Mouse (Mus musculus) neural tube, embryonic 14.5 days (tissue): ENCODE results near the gene Entpd7. TPM values are rescaled to one million over a fixed set of nuclear protein-coding genes. Genes with fewer than 3 reads are reported as not detected.

Experiments
- ATAC-seq: fragments of 200-750 bp; cut with Nextera tagmentation; 2 replicates; pipeline ENCODE4 v1.8.0; 2017; ENCODE audit warnings: low read depth, mild to moderate bottlenecking, moderate TSS enrichment, moderate library complexity
- H3K27ac ChIP-seq: fragments of 300-500 bp; sonication (generic); 2 replicates; pipeline ENCODE4 v1.5.1; 2014; ENCODE audit warnings: low read depth, mild to moderate bottlenecking, control low read depth, low read length, moderate library complexity, mixed read lengths
- H3K27me3 ChIP-seq: fragments of 300-500 bp; sonication (generic); 2 replicates; pipeline ENCODE4 v1.6.1; 2014; ENCODE audit warnings: low read length; ENCODE audit not compliant: control insufficient read depth, insufficient read depth
- H3K36me3 ChIP-seq: fragments of 300-500 bp; sonication (generic); 2 replicates; pipeline ENCODE4 v1.6.1; 2014; ENCODE audit warnings: low read length, mixed read lengths; ENCODE audit not compliant: control insufficient read depth, insufficient read depth
- H3K4me1 ChIP-seq: fragments of 300-500 bp; sonication (generic); 2 replicates; pipeline ENCODE4 v1.6.1; 2014; ENCODE audit warnings: low read length; ENCODE audit not compliant: control insufficient read depth, insufficient read depth
- H3K4me2 ChIP-seq: fragments of 300-500 bp; sonication (generic); 2 replicates; pipeline ENCODE4 v1.6.1; 2014; ENCODE audit warnings: mild to moderate bottlenecking, low read depth, low read length, control low read depth
- H3K4me3 ChIP-seq: fragments of 300-500 bp; sonication (generic); 2 replicates; pipeline ENCODE4 v1.5.1; 2014; ENCODE audit warnings: low read depth, low read length, control low read depth, mixed read lengths
- H3K9ac ChIP-seq: fragments of 300-500 bp; sonication (generic); replicated peaks from 2 replicates; pipeline ENCODE4 v1.6.1; 2014; ENCODE audit warnings: low read depth, mild to moderate bottlenecking, control low read depth, low read length, mixed read lengths
- H3K9me3 ChIP-seq: fragments of 300-500 bp; sonication (generic); 2 replicates; pipeline ENCODE4 v1.6.1; 2016; ENCODE audit warnings: low read length; ENCODE audit not compliant: control insufficient read depth
- WGBS: fragments of 180-500 bp; shearing (Covaris S2); extraction: QIAGEN DNeasy Blood & Tissue Kit; methylation state at CpG from one replicate; pipeline ENCODE4 v1.1.7; 2014; 5-methylcytosine and 5-hydroxymethylcytosine counted together
- polyA plus RNA-seq: library from polyadenylated mRNA; unstranded; fragments of >200 nt; fragmentation: Nextera tagmentation; extraction: Ambion mirVana; gene quantifications from 2 replicates; pipeline ENCODE4 v1.2.1, GENCODE M21; 2014

Entpd7 gene
- polyA plus RNA-seq, 1 experiment from 2014 or later, result 14.5 TPM

GRCm38 (mm10) chr19:43771499-43771969 is 82.1 kb downstream of the Entpd7 start:
- no peak overlapping the region for H3K4me3 ChIP-seq
- no peak for ATAC-seq
- no peaks in the 10 kb centered on the region for H3K27me3 ChIP-seq
- no peaks in the 10 kb centered on the region for H3K4me1 ChIP-seq
- WGBS, result 89% methylated on average over 5 of the region's 5 CpGs
- no peak overlapping the region for H3K4me2 ChIP-seq
- 0 out of 2 replicates have a peak, but pooled peaks cover 3% of the 10 kb centered on the region for H3K36me3 ChIP-seq
- H3K9me3 ChIP-seq, result no peaks in the 10 kb centered on the region
- no peak overlapping the region for H3K9ac ChIP-seq
- no peak overlapping the region for H3K27ac ChIP-seq

- Histone ChIP-seq H3K36me3 (0 out of 2 replicates have a peak, but pooled peaks cover 3% of the 10 kb centered on the region), H3K27me3 (no peaks in the 10 kb centered on the region), H3K4me1 (no peaks in the 10 kb centered on the region), H3K4me3 (no peak overlapping the region), H3K27ac (no peak overlapping the region), H3K4me2 (no peak overlapping the region), H3K9me3 (no peaks in the 10 kb centered on the region), H3K9ac (no peak overlapping the region)
- no peak for ATAC-seq
- WGBS, result 64% methylated on average over 6 of the region's 6 CpGs
Observed at GRCm38 (mm10) chr19:43772311-43772710, 82.8 kb downstream of the Entpd7 start.

- no peak overlapping the region for H3K9ac ChIP-seq
- H3K27me3 ChIP-seq, result no peaks in the 10 kb centered on the region
- H3K27ac ChIP-seq, result no peak overlapping the region
- no peak overlapping the region for H3K4me2 ChIP-seq
- no peaks in the 10 kb centered on the region for H3K9me3 ChIP-seq
- H3K36me3 ChIP-seq, result no peaks in the 10 kb centered on the region
- H3K4me3 ChIP-seq, result no peak overlapping the region
- 87% methylated on average over 10 of the region's 10 CpGs for WGBS
- H3K4me1 ChIP-seq, result no peaks in the 10 kb centered on the region
- no peak for ATAC-seq
Observed at GRCm38 (mm10) chr19:43775433-43775832, 86.0 kb downstream of the Entpd7 start.

- WGBS, result 84% methylated on average over 4 of the region's 4 CpGs
- Histone ChIP-seq H3K27me3 (no peaks in the 10 kb centered on the region), H3K4me2 (no peak overlapping the region), H3K9me3 (no peaks in the 10 kb centered on the region), H3K27ac (no peak overlapping the region), H3K4me3 (no peak overlapping the region), H3K36me3 (no peaks in the 10 kb centered on the region), H3K4me1 (no peaks in the 10 kb centered on the region), H3K9ac (no peak overlapping the region)
- no peak for ATAC-seq
Observed at GRCm38 (mm10) chr19:43776561-43776960, 87.1 kb downstream of the Entpd7 start.

- H3K27me3 ChIP-seq, result no peaks in the 10 kb centered on the region
- no peak overlapping the region for H3K4me2 ChIP-seq
- no peaks in the 10 kb centered on the region for H3K4me1 ChIP-seq
- ATAC-seq, result no peak
- 82% methylated on average over 2 of the region's 2 CpGs for WGBS
- H3K9ac ChIP-seq, result no peak overlapping the region
- H3K36me3 ChIP-seq, result no peaks in the 10 kb centered on the region
- no peak overlapping the region for H3K4me3 ChIP-seq
- no peaks in the 10 kb centered on the region for H3K9me3 ChIP-seq
- no peak overlapping the region for H3K27ac ChIP-seq
Observed at GRCm38 (mm10) chr19:43777308-43777707, 87.8 kb downstream of the Entpd7 start.

GRCm38 (mm10) chr19:43780391-43780790 is 90.9 kb downstream of the Entpd7 start:
- H3K9ac ChIP-seq, result no peak overlapping the region
- no peak overlapping the region for H3K4me3 ChIP-seq
- no peaks in the 10 kb centered on the region for H3K4me1 ChIP-seq
- H3K27ac ChIP-seq, result no peak overlapping the region
- H3K36me3 ChIP-seq, result no peaks in the 10 kb centered on the region
- H3K9me3 ChIP-seq, result no peaks in the 10 kb centered on the region
- no peak overlapping the region for H3K4me2 ChIP-seq
- 93% methylated on average over 5 of the region's 5 CpGs for WGBS
- ATAC-seq, result no peak
- H3K27me3 ChIP-seq, result no peaks in the 10 kb centered on the region

GRCm38 (mm10) chr19:43781980-43782379 is 92.5 kb downstream of the Entpd7 start, which contains the start of gene Abcc2:
Gene Abcc2, plus strand, starts transcription at chr19:43782192.
- Histone ChIP-seq H3K4me1 (no peaks in the 10 kb centered on the region), H3K27ac (no peak within 1 kb of the TSS), H3K4me3 (no peak within 1 kb of the TSS)

More at GRCm38 (mm10) chr19:43781980-43782379, 92.5 kb downstream of the Entpd7 start, which contains the start of gene Abcc2:
- Histone ChIP-seq H3K36me3 (no peaks in the 10 kb centered on the region), H3K9me3 (no peaks in the 10 kb centered on the region), H3K27me3 (no peaks in the 10 kb centered on the region), H3K9ac (no peak within 1 kb of the TSS), H3K4me2 (no peak within 1 kb of the TSS)
- 84% methylated on average over 3 of the region's 3 CpGs for WGBS
- no peak for ATAC-seq

Other genes with a start within 250 kb of the Entpd7 start
- 4.9 and 7.4 TPM in 2 replicates for gene Cnnm1, start 249.2 kb upstream of the Entpd7 start, polyA plus RNA-seq
- 81.8 and 99.5 TPM in 2 replicates for gene Got1, start 165.1 kb upstream of the Entpd7 start, polyA plus RNA-seq
- gene Nkx2-3, start 77.3 kb upstream of the Entpd7 start, polyA plus RNA-seq, result not detected in 2 replicates
- gene Slc25a28, start 14.8 kb upstream of the Entpd7 start, polyA plus RNA-seq, result 14.1 and 15.5 TPM in 2 replicates
- gene Cutc, start 63.3 kb downstream of the Entpd7 start, polyA plus RNA-seq, result 6.5 and 7.0 TPM in 2 replicates
- gene Cox15, start 63.3 kb downstream of the Entpd7 start, polyA plus RNA-seq, result 11.6 and 12.0 TPM in 2 replicates
- 0.06 and 0.24 TPM in 2 replicates for gene Abcc2, start 92.5 kb downstream of the Entpd7 start, polyA plus RNA-seq